Mouse (Mus musculus): Measurements from ENCODE around the gene Scin.

The Scin gene

GRCm38 (mm10) chr12:40027444-40027843 lies 106.6 kb downstream of the Scin start:
- no peak for DNase-seq (ENCODE audit: low spot score)

GRCm38 (mm10) chr12:40023918-40024317 lies 110.1 kb downstream of the Scin start:
- DNase-seq (ENCODE audit: low spot score): no peak

- no peak for DNase-seq (ENCODE audit: low spot score)
These were observed 110.9 kb downstream of the Scin start for GRCm38 (mm10) chr12:40023014-40023642.

GRCm38 (mm10) chr12:40022344-40022743 lies 111.7 kb downstream of the Scin start:
- no peak for DNase-seq (ENCODE audit: low spot score)

GRCm38 (mm10) chr12:40017955-40018505 lies 116.0 kb downstream of the Scin start:
- DNase-seq (ENCODE audit: low spot score): no peak

GRCm38 (mm10) chr12:40016648-40017460 lies 117.2 kb downstream of the Scin start:
- DNase-seq (ENCODE audit: low spot score): peak; percentile 21

- DNase-seq (ENCODE audit: low spot score): no peak
These were observed 118.0 kb downstream of the Scin start for GRCm38 (mm10) chr12:40016068-40016467.

- no peak for DNase-seq (ENCODE audit: low spot score)
These were observed 124.2 kb downstream of the Scin start for GRCm38 (mm10) chr12:40009866-40010265.

Data from ovary, postnatal 10 days (tissue).